Mouse (Mus musculus): Measurements from ENCODE around the gene Ndufaf2. TPM values are rescaled to one million over a fixed set of nuclear protein-coding genes. Genes with fewer than 3 reads are reported as not detected.

Ndufaf2 gene
- 43.1 TPM for polyA plus RNA-seq (2021)

- DNase-seq (ENCODE audit: low read depth, low spot score): peak; percentile 79
- ChIA-PET POLR2A (no interaction called here), CTCF (interaction anchor here (1.3 to 2.1 kb wide), 2 partner anchors 17 to 38 kb away, joined by 4 to 6 read pairs; no protein-coding TSS in a partner anchor)
- ATAC-seq: peak; percentile 96
- TF ChIP-seq CTCF (IDR thresholded peaks at IDR 0.05): no peak
- in situ Hi-C loops (cut with MboI; ENCODE audit: low pct_unique_long_range_greater_than_20kb): loop anchor here (5.0 to 10.0 kb wide), 2 partner anchors 264 to 831 kb away; no protein-coding TSS in a partner anchor
- no peaks in the 10 kb centered on the region for H3K27me3 ChIP-seq
Observed at GRCm38 (mm10) chr13:108158465-108159240, at the start of gene Ndufaf2, which contains the start of gene Ercc8. Ndufaf2 (minus strand) TSS chr13:108158623. Ercc8 (plus strand) TSS chr13:108158731.

GRCm38 (mm10) chr13:108208090-108208489 lies 49.7 kb upstream of the Ndufaf2 start:
- ATAC-seq: no peak
- ChIA-PET POLR2A (no interaction called here), CTCF (no interaction called here)
- no peak for DNase-seq (ENCODE audit: low read depth, low spot score)
- TF ChIP-seq CTCF (IDR thresholded peaks at IDR 0.05): no peak
- H3K27me3 ChIP-seq: no peaks in the 10 kb centered on the region
- in situ Hi-C loops (cut with MboI; ENCODE audit: low pct_unique_long_range_greater_than_20kb): no loop called here

- in situ Hi-C loops (cut with MboI; ENCODE audit: low pct_unique_long_range_greater_than_20kb): no loop called here
Observed at GRCm38 (mm10) chr13:108207447-108207846, 49.0 kb upstream of the Ndufaf2 start.

GRCm38 (mm10) chr13:108204857-108205256 lies 46.4 kb upstream of the Ndufaf2 start:
- ChIA-PET POLR2A (no interaction called here), CTCF (interaction anchor here (1.3 kb wide), 1 partner anchor 13 kb away, joined by 5 read pairs; no protein-coding TSS in a partner anchor)
- no peak for TF ChIP-seq CTCF (IDR thresholded peaks at IDR 0.05)
- DNase-seq (ENCODE audit: low read depth, low spot score) (no peak), ATAC-seq (no peak)
- in situ Hi-C loops (cut with MboI; ENCODE audit: low pct_unique_long_range_greater_than_20kb): no loop called here
- H3K27me3 ChIP-seq: no peaks in the 10 kb centered on the region

More at GRCm38 (mm10) chr13:108207447-108207846, 49.0 kb upstream of the Ndufaf2 start:
- ChIA-PET POLR2A (no interaction called here), CTCF (no interaction called here)
- no peak for TF ChIP-seq CTCF (IDR thresholded peaks at IDR 0.05)
- no peak for DNase-seq (ENCODE audit: low read depth, low spot score)
- no peak for ATAC-seq
- H3K27me3 ChIP-seq: no peaks in the 10 kb centered on the region

- TF ChIP-seq CTCF (IDR thresholded peaks at IDR 0.05): no peak
- ATAC-seq (no peak), DNase-seq (ENCODE audit: low read depth, low spot score) (no peak)
- no peaks in the 10 kb centered on the region for H3K27me3 ChIP-seq
- ChIA-PET POLR2A (no interaction called here), CTCF (interaction anchor here (1.2 to 4.7 kb wide), 3 partner anchors 30 to 135 kb away, joined by 3 to 16 read pairs (median 3); partner anchors contain the start of gene Depdc1b)
- in situ Hi-C loops (cut with MboI; ENCODE audit: low pct_unique_long_range_greater_than_20kb): loop anchor here (10.0 kb wide), 1 partner anchor 1019 kb away; no protein-coding TSS in a partner anchor
Observed at GRCm38 (mm10) chr13:108195474-108195873, 37.1 kb upstream of the Ndufaf2 start.

GRCm38 (mm10) chr13:108191074-108191720 lies 32.8 kb upstream of the Ndufaf2 start:
- peak; percentile 77 for TF ChIP-seq CTCF (IDR thresholded peaks at IDR 0.05)
- ATAC-seq: peak; percentile 79
- no peak for DNase-seq (ENCODE audit: low read depth, low spot score)
- ChIA-PET POLR2A (interaction anchor here (1.4 kb wide), 1 partner anchor 74 kb away, joined by 3 read pairs; no protein-coding TSS in a partner anchor), CTCF (interaction anchor here (1.0 to 4.0 kb wide), 15 partner anchors 12 to 147 kb away, joined by 3 to 26 read pairs (median 4); partner anchors contain the start of genes Depdc1b and Elovl7)
- in situ Hi-C loops (cut with MboI; ENCODE audit: low pct_unique_long_range_greater_than_20kb): loop anchor here (5.0 to 10.0 kb wide), 2 partner anchors 141 to 1024 kb away; no protein-coding TSS in a partner anchor
- H3K27me3 ChIP-seq: no peaks in the 10 kb centered on the region

- H3K27me3 ChIP-seq: no peaks in the 10 kb centered on the region
- ChIA-PET POLR2A (interaction anchor here (0.8 kb wide), 1 partner anchor 8 kb away, joined by 5 read pairs; no protein-coding TSS in a partner anchor), CTCF (interaction anchor here (1.6 kb wide), 1 partner anchor 137 kb away, joined by 4 read pairs; no protein-coding TSS in a partner anchor)
- ATAC-seq (peak; percentile 69), DNase-seq (ENCODE audit: low read depth, low spot score) (no peak)
- in situ Hi-C loops (cut with MboI; ENCODE audit: low pct_unique_long_range_greater_than_20kb): no loop called here
- no peak for TF ChIP-seq CTCF (IDR thresholded peaks at IDR 0.05)
Observed at GRCm38 (mm10) chr13:108187994-108188393, 29.6 kb upstream of the Ndufaf2 start.

GRCm38 (mm10) chr13:108185530-108185929 lies 27.1 kb upstream of the Ndufaf2 start:
- DNase-seq (ENCODE audit: low read depth, low spot score): no peak
- TF ChIP-seq CTCF (IDR thresholded peaks at IDR 0.05): no peak
- H3K27me3 ChIP-seq: no peaks in the 10 kb centered on the region
- ChIA-PET CTCF (interaction anchor here (0.9 to 1.4 kb wide), 2 partner anchors 8 to 131 kb away, joined by 3 to 4 read pairs; partner anchors contain the start of gene Depdc1b), POLR2A (no interaction called here)
- ATAC-seq: no peak
- in situ Hi-C loops (cut with MboI; ENCODE audit: low pct_unique_long_range_greater_than_20kb): no loop called here

- H3K27me3 ChIP-seq: no peaks in the 10 kb centered on the region
- no peak for ATAC-seq
- CTCF ChIA-PET: interaction anchor here (0.9 kb wide), 1 partner anchor 9 kb away, joined by 3 read pairs; no protein-coding TSS in a partner anchor
- TF ChIP-seq CTCF (IDR thresholded peaks at IDR 0.05): no peak
- POLR2A ChIA-PET: no interaction called here
- DNase-seq (ENCODE audit: low read depth, low spot score): no peak
- in situ Hi-C loops (cut with MboI; ENCODE audit: low pct_unique_long_range_greater_than_20kb): no loop called here
Observed at GRCm38 (mm10) chr13:108184743-108185255, 26.4 kb upstream of the Ndufaf2 start.

- DNase-seq (ENCODE audit: low read depth, low spot score) (no peak), ATAC-seq (no peak)
- ChIA-PET POLR2A (no interaction called here), CTCF (interaction anchor here (1.7 kb wide), 1 partner anchor 149 kb away, joined by 5 read pairs; no protein-coding TSS in a partner anchor)
- TF ChIP-seq CTCF (IDR thresholded peaks at IDR 0.05): no peak
- in situ Hi-C loops (cut with MboI; ENCODE audit: low pct_unique_long_range_greater_than_20kb): no loop called here
- no peaks in the 10 kb centered on the region for H3K27me3 ChIP-seq
Observed at GRCm38 (mm10) chr13:108180821-108181220, 22.4 kb upstream of the Ndufaf2 start.
